Mouse (Mus musculus) testis, postnatal 10 days (tissue): ENCODE data around the gene Det1.

Experiments used
- DNase-seq: peaks from one replicate; pipeline ENCODE4 v3.0.0; 2021; ENCODE audit warnings: low spot score

The Det1 gene

DNA sequence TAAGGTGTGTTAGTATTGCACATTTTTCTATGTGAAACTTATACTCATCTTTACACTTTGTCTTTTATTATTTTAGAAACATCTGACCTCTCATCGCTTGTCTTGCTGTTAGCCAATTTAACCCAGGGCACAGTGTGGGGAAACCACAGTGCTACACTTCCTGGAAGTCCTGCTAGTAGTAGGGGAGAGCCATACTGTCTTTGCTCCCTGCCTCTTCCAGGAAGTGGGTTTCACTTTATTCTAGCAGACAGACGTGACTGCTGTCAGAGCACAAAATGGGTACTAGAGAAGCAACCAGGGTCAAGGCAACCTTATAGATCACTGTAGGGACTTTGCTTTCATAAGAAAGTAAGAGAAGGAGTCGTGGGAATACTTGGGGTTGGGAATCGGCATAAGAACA is 7.0 kb upstream of the Det1 start:
- DNase-seq: no peak

DNA sequence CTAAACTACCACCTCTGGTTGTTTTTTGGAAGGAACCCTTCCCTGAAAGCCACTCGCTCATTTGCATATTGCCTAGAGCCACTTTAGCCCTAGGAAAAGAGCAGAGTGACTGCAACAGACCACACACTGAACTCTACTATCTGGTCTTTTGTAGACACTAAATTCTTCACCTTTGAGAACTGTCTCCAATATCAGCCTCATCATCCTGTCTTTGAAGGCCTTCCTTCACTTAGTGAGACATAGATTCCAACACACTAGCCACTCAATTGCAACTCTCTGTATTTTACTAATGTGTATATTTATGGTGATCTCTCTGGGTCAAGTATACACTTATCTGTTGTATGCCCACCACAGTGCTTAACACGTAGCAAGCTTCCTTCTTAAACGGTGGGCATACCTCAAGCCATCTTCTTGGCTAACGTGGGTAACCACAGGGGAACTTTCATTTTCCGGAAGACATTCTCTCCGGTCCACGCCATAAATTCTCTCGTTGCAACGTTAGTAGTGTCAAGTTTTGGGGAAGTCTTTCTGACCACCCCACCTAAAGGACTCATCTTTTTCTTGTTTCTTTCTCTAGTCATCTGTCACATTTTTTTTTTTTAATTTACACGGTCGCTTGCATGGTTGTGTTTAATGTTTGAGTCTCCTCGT is 872 bp downstream of the Det1 start:
- no peak for DNase-seq

DNA sequence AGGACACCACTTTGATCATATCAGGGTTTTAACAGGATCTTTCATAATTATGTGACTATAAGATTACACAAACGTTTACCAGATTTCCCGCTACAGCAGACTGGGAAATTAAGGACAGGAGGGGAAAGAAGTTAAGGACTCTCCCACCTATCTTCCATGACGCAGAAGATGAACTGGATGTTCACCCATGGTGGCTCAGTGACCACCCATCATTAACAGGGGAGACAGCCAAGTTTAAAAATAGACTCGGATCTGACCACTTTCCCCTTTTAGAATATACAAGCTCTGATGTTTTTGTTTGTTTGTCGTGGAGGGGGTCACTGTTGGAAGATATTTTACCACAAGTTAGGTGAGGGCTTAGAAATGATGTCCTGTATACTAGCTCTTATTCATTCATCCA is 5.5 kb downstream of the Det1 start:
- DNase-seq: no peak

DNA sequence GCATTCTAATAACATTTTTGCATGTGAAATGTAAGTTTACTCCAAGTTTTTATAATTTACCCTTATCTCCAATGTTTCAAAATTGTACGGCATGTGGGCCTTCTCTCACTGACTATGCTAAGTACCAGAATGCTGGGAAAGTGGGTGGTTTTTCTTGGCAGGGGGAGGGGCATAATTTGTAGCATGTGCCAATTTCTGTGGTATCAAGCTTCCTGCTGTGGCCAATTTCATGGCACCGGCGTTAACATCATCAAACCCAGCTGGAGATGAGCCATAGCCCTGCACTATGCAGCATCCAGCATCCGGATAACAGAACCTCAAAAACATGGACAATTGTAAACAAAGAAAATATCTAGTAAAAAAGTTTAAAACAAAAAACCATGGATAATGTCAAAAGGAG is 9.8 kb downstream of the Det1 start:
- no peak for DNase-seq

DNA sequence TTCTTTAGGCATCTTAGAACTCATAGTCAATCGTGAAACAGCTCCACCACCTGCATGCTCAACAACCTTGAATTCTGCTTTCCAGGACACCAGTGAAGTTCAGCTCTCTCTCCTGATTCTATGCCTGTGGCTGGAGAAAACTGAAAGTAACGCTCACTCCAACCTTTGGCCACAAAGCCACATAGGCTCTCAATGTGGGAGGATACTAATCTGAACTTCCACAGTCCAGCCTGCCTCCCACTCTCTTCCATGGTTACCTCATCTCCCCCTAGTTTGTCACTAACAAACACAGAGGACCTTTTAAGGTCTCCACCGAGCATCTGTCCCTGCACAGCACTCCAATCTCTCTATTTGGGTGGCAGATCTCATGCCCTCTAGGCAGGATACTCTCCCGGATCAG is 11.4 kb downstream of the Det1 start:
- no peak for DNase-seq

DNA sequence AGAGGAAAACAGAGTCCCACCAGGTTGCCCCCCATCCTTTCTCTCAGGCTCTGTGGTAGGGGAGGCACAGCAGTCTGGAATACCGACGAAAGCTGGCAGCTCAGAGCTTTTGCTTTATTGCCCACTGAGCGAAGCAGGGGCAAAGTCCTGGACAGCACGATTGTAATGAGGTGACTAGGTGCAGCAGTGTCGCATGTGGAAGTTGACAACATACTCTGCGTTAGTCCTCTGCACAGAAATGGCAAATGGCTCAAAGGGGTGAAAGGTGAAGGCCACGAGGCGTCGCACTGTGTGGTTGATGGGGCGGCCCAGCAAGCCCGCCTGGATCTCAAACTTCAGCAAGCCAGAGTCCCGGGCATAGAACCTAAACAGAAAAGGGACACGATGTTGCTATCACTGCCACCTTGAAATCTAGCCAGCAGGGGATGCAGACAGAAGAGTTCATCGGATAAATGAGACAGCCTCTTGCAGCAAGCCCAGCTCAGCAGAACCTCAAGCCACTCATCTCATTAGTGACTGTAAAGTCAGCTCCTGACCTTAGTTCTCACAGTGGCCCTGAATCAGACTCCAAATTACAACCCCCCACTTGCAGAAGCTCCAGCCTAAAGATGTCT is 19.2 kb downstream of the Det1 start:
- DNase-seq: peak; percentile 38

DNA sequence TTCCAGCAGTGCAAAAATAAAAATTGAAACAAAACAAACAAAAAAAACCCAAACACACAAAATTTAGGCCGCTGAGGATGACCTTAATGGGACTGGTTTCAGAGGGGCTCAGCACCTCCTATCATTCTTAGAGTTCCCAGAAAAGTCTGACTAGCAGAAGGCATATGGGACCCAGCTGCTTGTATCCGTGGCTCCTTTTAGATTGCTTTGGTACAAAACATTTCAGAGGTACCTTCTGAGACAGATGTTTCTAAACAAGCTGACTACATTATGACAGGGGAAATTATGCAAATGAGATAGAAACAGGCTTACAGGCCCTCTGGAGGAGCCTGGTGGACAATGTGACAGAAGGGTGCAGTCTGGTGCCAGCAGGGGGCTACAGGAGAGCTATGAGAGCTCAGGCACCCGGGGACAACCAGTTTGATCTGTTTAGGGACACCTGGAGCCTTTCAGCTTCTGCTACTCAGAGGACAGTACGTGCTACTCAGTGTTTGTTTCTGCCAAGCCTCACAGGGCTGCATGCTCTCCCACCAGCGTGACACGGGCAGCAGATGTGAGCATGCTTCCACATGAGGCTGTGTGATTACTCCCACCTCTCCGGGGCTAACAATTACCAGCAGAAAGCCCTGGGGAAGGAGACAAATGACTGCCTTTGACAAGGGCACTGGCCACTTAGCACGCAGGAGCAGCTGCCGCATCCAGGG is 20.2 kb downstream of the Det1 start:
- peak; percentile 52 for DNase-seq

DNA sequence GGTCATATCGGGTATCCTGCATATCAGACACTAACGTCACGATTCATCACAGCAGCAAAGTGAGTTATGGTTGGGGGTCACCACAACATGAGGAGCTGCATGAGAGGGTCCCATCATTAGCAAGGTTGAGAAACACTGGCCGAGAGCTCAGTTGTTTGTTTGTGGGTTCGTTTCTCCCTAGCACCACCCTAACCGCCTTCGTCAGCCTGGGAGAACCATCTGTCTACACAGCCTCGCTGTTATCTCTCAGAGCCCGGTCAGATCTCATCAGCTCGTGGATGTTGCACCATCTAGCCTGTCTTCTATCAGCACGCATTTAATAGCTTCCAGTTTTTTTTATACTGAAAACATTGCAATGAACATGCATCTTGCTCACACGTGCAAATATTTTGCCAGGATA is 28.7 kb downstream of the Det1 start:
- DNase-seq: no peak

DNA sequence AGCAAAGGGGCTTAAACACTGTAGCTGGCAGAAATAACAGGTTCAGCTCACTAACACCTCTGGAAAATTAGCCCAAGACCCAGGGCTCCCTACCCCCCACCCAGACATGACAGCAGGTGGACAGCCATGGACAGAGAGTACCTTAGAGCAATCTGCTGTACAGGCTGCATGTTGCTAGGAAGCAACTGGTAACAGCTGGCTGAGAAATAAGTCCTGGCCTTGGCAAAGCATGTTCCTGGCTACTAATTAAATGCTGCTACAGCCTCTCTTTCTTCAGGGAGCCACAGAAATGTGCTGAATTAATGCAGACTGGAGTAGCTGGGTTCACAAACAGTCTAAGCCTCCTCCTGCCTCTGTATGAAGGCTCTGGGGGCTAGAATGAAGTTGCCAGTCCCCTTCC is 32.3 kb downstream of the Det1 start:
- DNase-seq: no peak

DNA sequence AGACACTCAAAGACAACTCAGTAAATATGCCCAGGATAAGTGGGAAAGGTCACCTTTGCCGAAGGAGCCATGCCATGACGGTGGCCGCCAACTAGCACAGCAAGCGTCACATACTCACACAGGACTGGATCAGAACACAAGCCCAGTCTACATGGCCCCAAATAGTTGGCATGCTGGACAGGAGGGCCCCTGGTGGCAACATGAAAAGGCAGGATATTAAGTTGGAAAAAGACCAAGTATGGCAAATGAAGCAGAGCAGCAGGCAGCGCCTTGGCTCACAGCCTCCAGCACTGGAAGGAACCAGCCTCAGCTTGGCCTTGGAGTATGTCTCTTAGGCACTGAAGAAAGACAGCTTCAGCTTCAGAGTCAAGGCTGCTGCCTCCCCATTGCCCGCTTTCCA is 33.3 kb downstream of the Det1 start:
- peak; percentile 40 for DNase-seq

DNA sequence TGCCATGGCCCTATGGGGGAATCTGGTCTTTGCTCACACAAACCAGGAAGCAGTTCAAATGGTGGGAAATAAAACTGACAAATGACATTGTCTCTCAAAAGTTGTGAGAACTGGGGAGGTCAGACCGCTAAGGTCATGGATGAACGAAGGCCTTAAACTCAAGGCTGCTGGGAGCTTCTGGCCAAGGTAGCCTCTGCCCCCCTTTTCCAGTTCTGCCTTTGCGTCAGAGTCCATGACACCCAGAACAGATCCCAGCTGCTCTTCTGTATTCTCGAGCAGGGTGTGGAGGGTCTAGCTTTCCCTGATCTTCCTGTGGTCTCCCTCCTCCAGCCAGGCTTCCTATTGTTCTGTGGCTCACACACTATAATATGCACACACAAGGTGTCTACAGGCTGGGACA is 39.9 kb downstream of the Det1 start:
- DNase-seq: no peak

DNA sequence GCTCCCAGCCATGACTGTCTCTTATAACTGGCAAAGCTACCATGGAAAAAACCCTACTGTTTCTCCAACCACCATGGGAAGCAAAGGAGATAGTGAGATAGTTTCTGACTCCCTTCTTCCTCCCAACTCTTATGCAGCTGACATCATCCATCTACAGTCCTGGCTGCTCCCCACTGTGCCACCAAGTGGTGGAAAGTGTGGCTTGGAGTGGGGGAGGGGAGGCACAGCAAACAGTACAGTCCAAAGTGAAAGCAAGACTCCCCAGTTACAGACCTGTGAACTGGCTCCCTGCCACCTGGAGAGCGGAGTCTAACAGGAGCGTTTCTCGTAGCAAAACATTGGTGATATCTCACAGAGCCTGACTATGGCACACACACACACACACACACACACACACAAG is 43.2 kb downstream of the Det1 start:
- peak; percentile 66 for DNase-seq

DNA sequence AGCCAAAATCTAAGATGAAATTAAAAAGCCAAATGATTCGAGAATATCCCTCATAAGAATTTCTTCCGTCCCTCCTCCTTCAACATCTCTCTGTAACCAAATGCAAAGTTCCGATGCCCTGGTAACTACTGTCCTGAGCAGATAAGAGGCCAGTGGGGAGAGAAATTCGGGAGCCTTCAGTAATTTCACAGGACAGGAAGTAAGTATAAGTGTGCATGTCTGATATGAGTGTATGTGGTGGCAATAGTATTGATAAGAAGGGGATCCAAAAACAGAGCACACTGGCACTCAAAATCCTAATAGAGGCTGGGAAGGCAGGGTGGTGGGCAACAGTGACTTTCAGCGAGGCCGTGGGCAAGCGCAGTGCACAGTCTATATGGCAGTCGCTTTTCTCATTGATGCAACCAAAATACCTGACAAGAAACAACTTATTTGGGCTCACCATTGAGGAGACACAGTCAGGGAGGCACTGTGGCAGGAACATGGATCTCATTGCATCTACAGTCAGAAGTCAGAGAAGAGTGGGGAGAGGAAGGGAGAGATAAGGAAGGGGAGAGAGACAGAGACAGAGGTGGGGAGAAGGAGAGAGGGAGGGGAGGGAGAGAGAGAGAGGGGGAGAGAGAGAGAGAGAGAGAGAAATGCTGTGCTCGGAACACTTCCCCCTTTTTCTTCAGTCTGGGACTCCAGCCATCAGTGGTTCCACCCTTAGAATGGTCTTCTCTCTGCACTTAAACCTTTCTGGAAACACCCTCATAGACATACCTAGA is 47.1 kb downstream of the Det1 start:
- no peak for DNase-seq

DNA sequence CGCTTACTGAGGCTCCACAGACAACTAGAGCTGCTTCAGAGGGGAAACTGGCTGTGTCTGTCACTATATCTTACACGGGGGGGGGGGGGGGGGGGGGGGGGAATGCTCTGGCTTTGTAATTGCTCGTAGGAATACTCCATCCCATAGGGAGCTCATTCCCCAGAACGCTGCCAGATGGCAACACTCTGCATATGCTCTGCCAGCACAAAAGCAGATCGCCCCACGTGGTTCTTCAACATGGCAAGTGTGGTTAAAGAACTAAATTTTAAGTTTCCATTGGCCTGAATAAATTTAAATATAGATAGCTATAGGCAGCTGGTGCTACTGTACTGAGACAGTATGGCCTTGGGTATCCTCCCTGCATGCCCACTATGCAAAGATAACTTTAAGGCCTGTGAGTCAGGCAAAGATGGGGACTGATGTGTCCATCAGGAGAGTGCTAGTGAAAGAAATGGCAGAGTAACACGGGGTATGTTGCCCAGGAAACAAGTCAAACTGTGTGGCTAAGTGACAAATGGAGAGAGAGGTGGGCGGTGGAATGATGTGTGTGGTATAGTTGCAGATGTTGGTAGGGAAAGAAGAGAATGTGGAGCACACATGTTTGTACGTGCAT is 49.1 kb downstream of the Det1 start:
- no peak for DNase-seq

DNA sequence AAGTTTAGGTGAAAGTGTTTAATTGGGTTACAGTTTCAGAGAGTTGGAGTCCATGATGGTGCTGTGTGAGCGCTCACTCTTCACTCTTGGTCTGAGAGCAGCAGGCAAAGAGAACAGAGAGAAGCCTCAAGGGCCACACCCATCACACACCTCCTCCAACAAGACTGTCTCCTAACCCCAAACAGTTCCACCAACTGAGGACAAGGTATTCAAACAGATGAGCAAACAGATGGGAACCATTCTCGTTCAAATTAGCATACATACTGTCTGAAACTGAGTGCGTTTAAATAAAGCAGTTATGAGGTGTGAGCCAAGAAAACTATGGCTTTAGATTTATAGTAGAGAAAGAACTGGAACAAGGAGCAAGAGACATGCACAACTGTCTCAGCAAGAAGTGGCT is 50.4 kb downstream of the Det1 start:
- DNase-seq: no peak

DNA sequence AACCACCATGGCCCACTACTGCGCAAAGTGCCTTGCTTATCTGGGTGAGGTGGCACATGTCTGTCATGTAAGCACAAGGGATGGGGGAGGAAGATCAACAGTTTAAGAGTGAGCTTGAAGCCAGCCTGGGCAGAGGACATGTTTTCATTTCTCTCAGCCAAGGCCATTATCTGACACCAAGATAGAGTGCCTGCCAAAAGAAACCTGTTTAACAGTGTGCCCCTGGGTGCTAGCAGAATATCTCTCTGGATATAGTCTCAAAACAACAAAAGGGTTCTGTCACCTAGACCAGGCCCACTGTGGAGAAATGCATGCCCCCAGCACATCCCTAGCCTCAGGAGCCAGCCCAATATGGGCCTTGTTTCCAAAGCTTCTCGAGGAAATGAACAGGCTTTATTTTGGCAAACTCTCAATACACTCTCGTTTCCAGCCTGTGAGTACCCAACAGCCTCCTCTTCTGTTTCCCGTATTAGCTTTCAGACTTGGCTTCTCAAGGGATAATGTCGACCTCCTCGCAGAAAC is 52.4 kb downstream of the Det1 start:
- DNase-seq: no peak

DNA sequence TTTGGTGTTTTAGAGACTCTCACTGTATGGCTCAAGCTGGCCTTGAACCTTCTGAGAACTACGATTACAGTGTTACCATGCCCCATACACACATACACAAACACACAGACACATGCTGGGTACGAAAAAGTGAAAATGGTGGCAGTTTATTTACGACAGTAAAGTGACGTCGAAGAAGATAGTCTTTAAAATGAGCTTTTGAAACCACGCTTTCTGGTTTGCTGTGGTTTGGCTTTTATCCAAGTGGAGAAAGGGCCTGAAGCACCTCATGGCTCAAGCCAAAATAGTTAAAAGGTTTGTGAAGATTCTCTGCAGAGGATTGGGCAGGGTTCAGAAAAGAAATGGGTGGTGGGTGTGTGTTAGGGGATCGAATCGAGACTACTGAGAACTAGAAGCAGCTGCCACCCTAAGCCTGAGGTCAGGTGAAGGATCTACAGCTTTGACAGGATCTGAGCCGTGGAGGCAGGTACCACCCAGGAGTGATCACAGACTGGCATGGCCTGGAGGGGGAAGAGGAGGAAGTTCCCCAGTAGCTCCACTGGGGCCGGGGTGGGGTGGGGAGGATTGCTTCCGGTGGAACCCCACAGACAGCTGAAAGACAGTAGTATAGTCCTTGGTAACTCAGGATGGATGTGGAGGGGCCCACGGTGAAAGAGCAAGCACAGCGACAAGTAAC is 53.0 kb downstream of the Det1 start:
- no peak for DNase-seq

DNA sequence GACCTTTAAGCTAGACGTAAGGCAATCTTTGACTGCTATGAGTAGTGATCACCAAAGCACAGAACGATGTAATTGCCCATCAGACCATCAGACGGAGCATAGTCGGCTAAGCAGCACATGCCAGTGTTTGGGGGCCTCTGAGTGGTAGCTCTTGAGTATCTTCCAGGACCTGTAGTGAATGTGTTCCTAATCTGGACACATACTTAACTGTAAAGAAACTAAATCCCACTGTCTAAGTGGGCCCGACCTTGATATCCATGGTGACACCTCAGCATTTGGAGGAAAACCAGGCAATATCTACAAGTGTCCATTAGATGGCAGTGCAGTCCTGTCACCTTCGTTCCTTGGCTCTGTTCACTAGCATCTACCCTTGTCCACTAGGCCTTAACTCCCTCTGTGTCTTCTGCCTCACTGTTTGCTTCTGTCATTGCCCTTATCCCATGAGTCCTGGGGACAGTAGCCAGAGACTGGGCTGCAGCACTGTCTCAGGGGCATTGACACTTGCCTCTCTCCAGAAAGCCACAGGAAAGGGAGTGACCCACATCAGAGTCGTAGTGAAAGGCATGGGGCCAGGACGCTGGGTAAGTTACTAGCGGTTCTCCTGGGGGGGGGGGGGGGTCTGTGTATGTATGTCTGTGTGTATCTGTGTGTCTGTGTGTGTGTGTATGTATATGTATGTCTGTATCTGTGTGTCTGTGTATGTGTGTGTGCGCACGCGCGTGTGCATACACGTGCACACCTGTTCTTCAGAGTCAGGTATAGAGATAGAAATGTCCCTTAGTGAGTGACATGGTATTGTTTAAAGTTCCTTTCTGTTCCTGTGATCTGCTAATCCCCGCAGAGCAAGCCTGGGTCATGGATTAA is 55.5 kb downstream of the Det1 start:
- no peak for DNase-seq

DNA sequence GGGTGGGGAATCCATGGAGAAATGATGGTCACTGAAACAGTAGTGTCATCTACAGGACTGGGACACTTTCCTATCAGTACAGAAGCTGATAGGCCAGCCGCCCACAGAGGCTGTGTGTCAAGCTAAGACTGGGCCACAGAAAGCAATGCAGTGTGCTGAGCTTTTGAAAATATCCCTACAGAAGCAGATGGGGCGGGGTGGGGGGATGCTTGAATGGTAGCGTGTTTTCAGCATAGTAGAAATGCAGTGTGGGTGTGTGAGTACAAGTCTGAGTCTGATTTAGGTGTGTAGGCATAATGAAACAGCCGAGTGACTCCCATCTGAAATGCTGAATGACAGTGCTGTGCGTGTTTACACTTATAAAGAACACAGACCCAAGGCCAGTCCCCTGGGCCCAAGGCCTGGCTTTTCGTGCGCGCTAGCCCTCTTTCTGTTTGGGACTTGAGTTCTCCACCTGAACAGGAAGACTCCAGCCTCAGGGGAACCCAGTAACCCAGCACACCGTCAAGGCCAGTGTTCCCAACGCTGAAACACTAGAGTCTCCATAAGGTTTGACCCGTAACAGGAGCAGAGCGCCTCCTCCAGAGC is 59.2 kb downstream of the Det1 start:
- DNase-seq: no peak

DNA sequence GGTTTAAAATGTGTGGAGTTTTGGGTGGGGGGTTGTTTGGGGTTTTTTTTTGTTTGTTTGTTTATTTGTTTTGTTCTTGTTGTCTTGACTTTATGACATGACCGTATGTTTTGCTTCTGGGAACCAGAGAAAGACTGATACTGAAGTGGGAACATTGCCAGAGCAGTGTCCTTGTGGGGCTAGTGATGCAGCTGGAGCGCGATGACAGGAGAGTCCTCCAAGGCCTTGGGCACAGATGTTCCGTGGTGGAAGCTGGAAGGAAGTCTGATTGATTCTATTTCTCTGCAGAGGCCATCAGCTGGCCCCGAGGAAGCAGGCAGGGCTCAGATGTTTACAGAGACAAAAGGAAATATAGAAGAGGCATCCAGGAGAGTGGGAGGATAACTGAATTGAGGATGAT is 61.2 kb downstream of the Det1 start:
- DNase-seq: no peak
